Mouse (Mus musculus) midbrain, embryonic 14.5 days (tissue): ENCODE data around the gene Psmc2. TPM values are rescaled to one million over a fixed set of nuclear protein-coding genes. Genes with fewer than 3 reads are reported as not detected.

Experiments
- ATAC-seq: fragments of 200-750 bp; cut with Nextera tagmentation; 2 replicates; pipeline ENCODE4 v1.8.0; 2017; ENCODE audit warnings: moderate number of reproducible peaks, moderate library complexity; ENCODE audit not compliant: low FRiP score, low TSS enrichment
- DNase-seq: peaks from one replicate; pipeline ENCODE4 v3.0.0-alpha.2; 2015
- H3K27ac ChIP-seq: fragments of 300-500 bp; sonication (generic); replicated peaks from 2 replicates; pipeline ENCODE4 v1.5.1; 2014; ENCODE audit warnings: mild to moderate bottlenecking, low read depth, low read length, moderate library complexity
- H3K27me3 ChIP-seq: fragments of 300-500 bp; sonication (generic); 2 replicates; pipeline ENCODE4 v1.6.1; 2014; ENCODE audit warnings: low read length, control low read depth, mixed read lengths; ENCODE audit not compliant: control insufficient read depth, insufficient read depth
- H3K36me3 ChIP-seq: fragments of 300-500 bp; sonication (generic); 2 replicates; pipeline ENCODE4 v1.6.1; 2014; ENCODE audit warnings: low read length, control low read depth; ENCODE audit not compliant: control insufficient read depth, insufficient read depth
- H3K4me1 ChIP-seq: fragments of 300-500 bp; sonication (generic); 2 replicates; pipeline ENCODE4 v1.6.1; 2014; ENCODE audit warnings: mild to moderate bottlenecking, antibody characterized with exemption, low read length, control low read depth; ENCODE audit not compliant: control insufficient read depth, insufficient read depth
- H3K4me2 ChIP-seq: fragments of 300-500 bp; sonication (generic); 2 replicates; pipeline ENCODE4 v1.6.1; 2014; ENCODE audit warnings: mild to moderate bottlenecking, low read length, moderate library complexity
- H3K4me3 ChIP-seq: fragments of 300-500 bp; sonication (generic); replicated peaks from 2 replicates; pipeline ENCODE4 v1.5.1; 2014; ENCODE audit warnings: low read depth, low read length
- H3K9ac ChIP-seq: fragments of 300-500 bp; sonication (generic); replicated peaks from 2 replicates; pipeline ENCODE4 v1.6.1; 2014; ENCODE audit warnings: mild to moderate bottlenecking, low read length, moderate library complexity
- H3K9me3 ChIP-seq: fragments of 300-500 bp; sonication (generic); 2 replicates; pipeline ENCODE4 v1.6.1; 2016; ENCODE audit warnings: low read length, control low read depth, mixed read lengths; ENCODE audit not compliant: control insufficient read depth
- WGBS: fragments of 180-500 bp; shearing (Covaris S2); extraction: QIAGEN DNeasy Blood & Tissue Kit; methylation state at CpG from one replicate; pipeline ENCODE4 v1.1.7; 2014; 5-methylcytosine and 5-hydroxymethylcytosine counted together
- polyA plus RNA-seq: library from polyadenylated mRNA; unstranded; fragments of >200 nt; fragmentation: Nextera tagmentation; extraction: Ambion mirVana; gene quantifications from 2 replicates; pipeline ENCODE4 v1.2.1, GENCODE M21; 2014

Psmc2 gene
- polyA plus RNA-seq, 1 experiment from 2014 or later: 187 TPM

- no peak for ATAC-seq
- no peaks in the 10 kb centered on the region for H3K9me3 ChIP-seq
These were observed 39.1 kb upstream of the Psmc2 start for GRCm38 (mm10) chr5:21745966-21746365.

GRCm38 (mm10) chr5:21768506-21768905, 16.6 kb upstream of the Psmc2 start:
- H3K4me2 ChIP-seq: no peak overlapping the region
- ATAC-seq (no peak), DNase-seq (no peak)
- no peak overlapping the region for H3K27ac ChIP-seq
- H3K9ac ChIP-seq: no peak overlapping the region
- peaks cover 70% of the 10 kb centered on the region for H3K36me3 ChIP-seq
- no peak overlapping the region for H3K4me3 ChIP-seq
- H3K27me3 ChIP-seq: no peaks in the 10 kb centered on the region
- 94% methylated on average over 4 of the region's 4 CpGs for WGBS
- H3K9me3 ChIP-seq: no peaks in the 10 kb centered on the region
- H3K4me1 ChIP-seq: no peaks in the 10 kb centered on the region

More at GRCm38 (mm10) chr5:21745966-21746365, 39.1 kb upstream of the Psmc2 start:
- DNase-seq: no peak
- WGBS: 96% methylated on average over 6 of the region's 8 CpGs
- Histone ChIP-seq H3K27ac (no peak overlapping the region), H3K4me3 (no peak overlapping the region), H3K27me3 (no peaks in the 10 kb centered on the region), H3K9ac (no peak overlapping the region), H3K36me3 (peaks cover 94% of the 10 kb centered on the region), H3K4me2 (no peak overlapping the region), H3K4me1 (no peaks in the 10 kb centered on the region)

- H3K4me3 ChIP-seq: no peak overlapping the region
- no peak for ATAC-seq
- 96% methylated on average over 6 of the region's 6 CpGs for WGBS
- H3K9me3 ChIP-seq: no peaks in the 10 kb centered on the region
- no peak overlapping the region for H3K9ac ChIP-seq
- H3K36me3 ChIP-seq: peaks cover 70% of the 10 kb centered on the region
- no peak overlapping the region for H3K27ac ChIP-seq
- no peak for DNase-seq
- no peak overlapping the region for H3K4me2 ChIP-seq
- no peaks in the 10 kb centered on the region for H3K27me3 ChIP-seq
- no peaks in the 10 kb centered on the region for H3K4me1 ChIP-seq
These were observed 15.2 kb upstream of the Psmc2 start for GRCm38 (mm10) chr5:21769841-21770240.

GRCm38 (mm10) chr5:21776491-21776890, 8.6 kb upstream of the Psmc2 start:
- Histone ChIP-seq H3K36me3 (peaks cover 77% of the 10 kb centered on the region), H3K4me1 (no peaks in the 10 kb centered on the region), H3K9ac (no peak overlapping the region), H3K4me3 (no peak overlapping the region), H3K4me2 (no peak overlapping the region), H3K27me3 (no peaks in the 10 kb centered on the region), H3K27ac (no peak overlapping the region), H3K9me3 (no peaks in the 10 kb centered on the region)
- ATAC-seq (no peak), DNase-seq (no peak)
- WGBS: 96% methylated on average over 6 of the region's 6 CpGs

GRCm38 (mm10) chr5:21784161-21785052, 676 bp upstream of the Psmc2 start:
- Histone ChIP-seq H3K36me3 (peaks cover 36% of the 10 kb centered on the region), H3K4me3 (peak overlapping the region; percentile 94), H3K4me2 (peak overlapping the region; percentile 96), H3K9me3 (no peaks in the 10 kb centered on the region), H3K27ac (peak overlapping the region; percentile 75), H3K27me3 (no peaks in the 10 kb centered on the region), H3K9ac (peak overlapping the region; percentile 73), H3K4me1 (peaks cover 19% of the 10 kb centered on the region)
- under 1% methylated on average over 51 of the region's 51 CpGs for WGBS
- ATAC-seq (peak; percentile 77), DNase-seq (peak; percentile 39)

GRCm38 (mm10) chr5:21785776-21786175, 693 bp downstream of the Psmc2 start:
- 84% methylated on average over 6 of the region's 7 CpGs for WGBS
- DNase-seq (no peak), ATAC-seq (no peak)
- Histone ChIP-seq H3K4me3 (no peak overlapping the region), H3K9me3 (no peaks in the 10 kb centered on the region), H3K4me2 (peak overlapping the region; percentile 96), H3K27me3 (no peaks in the 10 kb centered on the region), H3K4me1 (peaks cover 19% of the 10 kb centered on the region), H3K9ac (no peak overlapping the region), H3K27ac (peak overlapping the region; percentile 84; the same call in 1 of the 2 replicates), H3K36me3 (peaks cover 23% of the 10 kb centered on the region)

- Histone ChIP-seq H3K9ac (peak overlapping the region; percentile 83), H3K4me2 (peak overlapping the region; percentile 64), H3K36me3 (peaks cover 16% of the 10 kb centered on the region), H3K9me3 (no peaks in the 10 kb centered on the region), H3K27me3 (no peaks in the 10 kb centered on the region), H3K27ac (peak overlapping the region; percentile 84), H3K4me3 (peak overlapping the region; percentile 79), H3K4me1 (peaks cover 19% of the 10 kb centered on the region)
- ATAC-seq (peak; percentile 86), DNase-seq (peak; percentile 96)
- 2% methylated on average over 51 of the region's 51 CpGs for WGBS
These were observed 1.4 kb downstream of the Psmc2 start for GRCm38 (mm10) chr5:21786258-21787185.

GRCm38 (mm10) chr5:21787186-21788105, 2.4 kb downstream of the Psmc2 start:
- Histone ChIP-seq H3K4me2 (peak overlapping the region; percentile 64), H3K4me1 (peaks cover 19% of the 10 kb centered on the region), H3K9me3 (no peaks in the 10 kb centered on the region), H3K27me3 (no peaks in the 10 kb centered on the region), H3K4me3 (peak overlapping the region; percentile 79), H3K36me3 (peaks cover 7% of the 10 kb centered on the region), H3K9ac (peak overlapping the region; percentile 83), H3K27ac (peak overlapping the region; percentile 84; the same call in 1 of the 2 replicates)
- ATAC-seq (no peak), DNase-seq (no peak)
- 40% methylated on average over 11 of the region's 11 CpGs for WGBS
